Mouse (Mus musculus): ENCODE results near the gene Olfr279. TPM values are rescaled to one million over a fixed set of nuclear protein-coding genes. Genes with fewer than 3 reads are reported as not detected.
A peak's percentile ranks its signal among the peaks of the same experiment; 100 is the strongest.

Gene Olfr279
- polyA plus RNA-seq, 1 experiment from 2014 or later: not detected

- H3K27me3 ChIP-seq (replicated peaks): no peaks in the 10 kb centered on the region
- peak within 1 kb of the TSS; percentile 74 for H3K9ac ChIP-seq
- H3K4me2 ChIP-seq: peak within 1 kb of the TSS; percentile 69
- peaks cover 19% of the 10 kb centered on the region for H3K36me3 ChIP-seq (replicated peaks)
- H3K27ac ChIP-seq: peak within 1 kb of the TSS; percentile 97
- H3K4me3 ChIP-seq: peak within 1 kb of the TSS; percentile 96
- peak; percentile 100 for ATAC-seq (replicated peaks)
- peaks cover 22% of the 10 kb centered on the region for H3K4me1 ChIP-seq
- under 1% methylated on average over 70 of the region's 70 CpGs for WGBS
- no peaks in the 10 kb centered on the region for H3K9me3 ChIP-seq
Measured at GRCm38 (mm10) chr15:98533881-98534627, 41.9 kb downstream of the Olfr279 start, which contains the start of gene Kansl2. Gene Kansl2, minus strand, starts transcription at chr15:98534264.

- no peak for ATAC-seq (replicated peaks)
- no peak overlapping the region for H3K27ac ChIP-seq
- peaks cover 20% of the 10 kb centered on the region for H3K4me1 ChIP-seq
- no peaks in the 10 kb centered on the region for H3K27me3 ChIP-seq (replicated peaks)
- no peak overlapping the region for H3K4me2 ChIP-seq
- no peak overlapping the region for H3K9ac ChIP-seq
- WGBS: 91% methylated on average over 4 of the region's 4 CpGs
- H3K4me3 ChIP-seq: no peak overlapping the region
- peaks cover 14% of the 10 kb centered on the region; the same call in 1 of the 2 replicates for H3K36me3 ChIP-seq (replicated peaks)
- no peaks in the 10 kb centered on the region for H3K9me3 ChIP-seq
Measured at GRCm38 (mm10) chr15:98535921-98536320, 43.7 kb downstream of the Olfr279 start.

GRCm38 (mm10) chr15:98536828-98537510, 44.8 kb downstream of the Olfr279 start:
- Histone ChIP-seq H3K4me2 (no peak overlapping the region), H3K27me3 (replicated peaks) (no peaks in the 10 kb centered on the region), H3K36me3 (replicated peaks) (peaks cover 18% of the 10 kb centered on the region), H3K9ac (no peak overlapping the region), H3K9me3 (no peaks in the 10 kb centered on the region), H3K4me3 (no peak overlapping the region), H3K27ac (no peak overlapping the region), H3K4me1 (peaks cover 12% of the 10 kb centered on the region)
- ATAC-seq (replicated peaks): no peak
- WGBS: 86% methylated on average over 8 of the region's 8 CpGs

- ATAC-seq (replicated peaks): no peak
- 79% methylated on average over 4 of the region's 4 CpGs for WGBS
- no peak overlapping the region for H3K27ac ChIP-seq
- H3K4me3 ChIP-seq: no peak overlapping the region
- peaks cover 20% of the 10 kb centered on the region for H3K36me3 ChIP-seq (replicated peaks)
- no peaks in the 10 kb centered on the region for H3K9me3 ChIP-seq
- H3K4me2 ChIP-seq: no peak overlapping the region
- peaks cover 3% of the 10 kb centered on the region for H3K4me1 ChIP-seq
- no peaks in the 10 kb centered on the region for H3K27me3 ChIP-seq (replicated peaks)
- no peak overlapping the region for H3K9ac ChIP-seq
Measured at GRCm38 (mm10) chr15:98537923-98538322, 45.7 kb downstream of the Olfr279 start.

- 86% methylated on average over 6 of the region's 6 CpGs for WGBS
- H3K36me3 ChIP-seq (replicated peaks): peaks cover 50% of the 10 kb centered on the region
Measured at GRCm38 (mm10) chr15:98541064-98541463, 48.9 kb downstream of the Olfr279 start.

GRCm38 (mm10) chr15:98543341-98543740, 51.1 kb downstream of the Olfr279 start:
- no peak overlapping the region for H3K4me3 ChIP-seq
- no peak overlapping the region for H3K4me2 ChIP-seq
- peaks cover 66% of the 10 kb centered on the region for H3K36me3 ChIP-seq (replicated peaks)
- no peaks in the 10 kb centered on the region for H3K9me3 ChIP-seq
- no peaks in the 10 kb centered on the region for H3K27me3 ChIP-seq (replicated peaks)
- ATAC-seq (replicated peaks): no peak
- H3K27ac ChIP-seq: no peak overlapping the region
- no peak overlapping the region for H3K9ac ChIP-seq
- WGBS: 85% methylated on average over 4 of the region's 4 CpGs
- no peaks in the 10 kb centered on the region for H3K4me1 ChIP-seq

More at GRCm38 (mm10) chr15:98541064-98541463, 48.9 kb downstream of the Olfr279 start:
- H3K27me3 ChIP-seq (replicated peaks): no peaks in the 10 kb centered on the region
- H3K9me3 ChIP-seq: no peaks in the 10 kb centered on the region
- H3K4me1 ChIP-seq: no peaks in the 10 kb centered on the region
- no peak overlapping the region for H3K27ac ChIP-seq
- no peak overlapping the region for H3K4me2 ChIP-seq
- H3K9ac ChIP-seq: no peak overlapping the region
- no peak overlapping the region for H3K4me3 ChIP-seq
- no peak for ATAC-seq (replicated peaks)

GRCm38 (mm10) chr15:98545151-98545550, 52.9 kb downstream of the Olfr279 start:
- H3K9ac ChIP-seq: no peak overlapping the region
- H3K27me3 ChIP-seq (replicated peaks): no peaks in the 10 kb centered on the region
- H3K36me3 ChIP-seq (replicated peaks): peaks cover 60% of the 10 kb centered on the region
- H3K4me1 ChIP-seq: no peaks in the 10 kb centered on the region
- no peak overlapping the region for H3K4me3 ChIP-seq
- H3K4me2 ChIP-seq: no peak overlapping the region
- no peak overlapping the region for H3K27ac ChIP-seq
- no peaks in the 10 kb centered on the region for H3K9me3 ChIP-seq
- WGBS: 96% methylated on average over 3 of the region's 3 CpGs
- no peak for ATAC-seq (replicated peaks)

- Histone ChIP-seq H3K27me3 (replicated peaks) (no peaks in the 10 kb centered on the region), H3K9me3 (no peaks in the 10 kb centered on the region), H3K27ac (no peak overlapping the region), H3K4me1 (no peaks in the 10 kb centered on the region), H3K9ac (no peak overlapping the region), H3K4me2 (no peak overlapping the region), H3K4me3 (no peak overlapping the region), H3K36me3 (replicated peaks) (peaks cover 66% of the 10 kb centered on the region)
- no peak for ATAC-seq (replicated peaks)
- 92% methylated on average over 5 of the region's 5 CpGs for WGBS
Measured at GRCm38 (mm10) chr15:98546843-98547242, 54.6 kb downstream of the Olfr279 start.

Small RNA genes lying within 50 kb of the gene (microRNA-seq; reads per million reads assigned to microRNA genes)
- not detected for gene Mir1291

Other genes starting within 250 kb of the Olfr279 start
- gene H1fnt, start 235.1 kb upstream of the Olfr279 start, polyA plus RNA-seq (2015; fragmentation: Nextera tagmentation; extraction: Ambion mirVana): not detected in 2 replicates
- 12.3 and 14.1 TPM in 2 replicates for gene Zfp641, start 196.2 kb upstream of the Olfr279 start, polyA plus RNA-seq (2015; fragmentation: Nextera tagmentation; extraction: Ambion mirVana)
- not detected in 2 replicates for gene Olfr285, start 175.0 kb upstream of the Olfr279 start, polyA plus RNA-seq (2015; fragmentation: Nextera tagmentation; extraction: Ambion mirVana)
- gene Olfr284, start 151.4 kb upstream of the Olfr279 start, polyA plus RNA-seq (2015; fragmentation: Nextera tagmentation; extraction: Ambion mirVana): not detected in 2 replicates
- gene Olfr283, start 111.5 kb upstream of the Olfr279 start, polyA plus RNA-seq (2015; fragmentation: Nextera tagmentation; extraction: Ambion mirVana): not detected in 2 replicates
- not detected in 2 replicates for gene Olfr282, start 61.2 kb upstream of the Olfr279 start, polyA plus RNA-seq (2015; fragmentation: Nextera tagmentation; extraction: Ambion mirVana)
- 0.05 TPM in 1 of 2 replicates, not detected in the other for gene Olfr281, start 39.8 kb upstream of the Olfr279 start, polyA plus RNA-seq (2015; fragmentation: Nextera tagmentation; extraction: Ambion mirVana)
- not detected in 2 replicates for gene OR5BS1P, start 22.5 kb upstream of the Olfr279 start, polyA plus RNA-seq (2015; fragmentation: Nextera tagmentation; extraction: Ambion mirVana)
- gene Lalba, start 9.7 kb upstream of the Olfr279 start, polyA plus RNA-seq (2015; fragmentation: Nextera tagmentation; extraction: Ambion mirVana): not detected in 2 replicates
- gene Kansl2, start 41.9 kb downstream of the Olfr279 start, polyA plus RNA-seq (2015; fragmentation: Nextera tagmentation; extraction: Ambion mirVana): 124 and 128 TPM in 2 replicates
- gene Ccnt1, start 78.5 kb downstream of the Olfr279 start, polyA plus RNA-seq (2015; fragmentation: Nextera tagmentation; extraction: Ambion mirVana): 71.7 and 72.6 TPM in 2 replicates
- 0.44 and 0.46 TPM in 2 replicates for gene 4930415O20Rik, start 78.6 kb downstream of the Olfr279 start, polyA plus RNA-seq (2015; fragmentation: Nextera tagmentation; extraction: Ambion mirVana)
- gene Adcy6, start 117.7 kb downstream of the Olfr279 start, polyA plus RNA-seq (2015; fragmentation: Nextera tagmentation; extraction: Ambion mirVana): 14.0 and 15.2 TPM in 2 replicates
- 199 and 201 TPM in 2 replicates for gene Cacnb3, start 138.4 kb downstream of the Olfr279 start, polyA plus RNA-seq (2015; fragmentation: Nextera tagmentation; extraction: Ambion mirVana)
- 22.0 and 26.4 TPM in 2 replicates for gene Ddx23, start 170.5 kb downstream of the Olfr279 start, polyA plus RNA-seq (2015; fragmentation: Nextera tagmentation; extraction: Ambion mirVana)
- 13.2 and 13.9 TPM in 2 replicates for gene Rnd1, start 185.1 kb downstream of the Olfr279 start, polyA plus RNA-seq (2015; fragmentation: Nextera tagmentation; extraction: Ambion mirVana)
- 6.8 and 8.5 TPM in 2 replicates for gene Ccdc65, start 215.8 kb downstream of the Olfr279 start, polyA plus RNA-seq (2015; fragmentation: Nextera tagmentation; extraction: Ambion mirVana)
- gene Fkbp11, start 235.8 kb downstream of the Olfr279 start, polyA plus RNA-seq (2015; fragmentation: Nextera tagmentation; extraction: Ambion mirVana): 3.8 and 4.6 TPM in 2 replicates

All from midbrain, embryonic 15.5 days (tissue).